Mouse (Mus musculus) cerebellum, adult (tissue): ENCODE results near the gene Ep300.
"Not testable (repeated sequence)": the region's sequence is repeated elsewhere in the genome, so short reads cannot be mapped to it uniquely, and the experiment has no call there.

ENCODE experiments used
- ATAC-seq: cut with Nextera tagmentation; 2 replicates; pipeline ENCODE4 v1.9.2; 2017; ENCODE audit warnings: mild to moderate bottlenecking, moderate library complexity, mixed read lengths; ENCODE audit not compliant: insufficient number of reproducible peaks, low FRiP score, low TSS enrichment

Ep300 gene

DNA sequence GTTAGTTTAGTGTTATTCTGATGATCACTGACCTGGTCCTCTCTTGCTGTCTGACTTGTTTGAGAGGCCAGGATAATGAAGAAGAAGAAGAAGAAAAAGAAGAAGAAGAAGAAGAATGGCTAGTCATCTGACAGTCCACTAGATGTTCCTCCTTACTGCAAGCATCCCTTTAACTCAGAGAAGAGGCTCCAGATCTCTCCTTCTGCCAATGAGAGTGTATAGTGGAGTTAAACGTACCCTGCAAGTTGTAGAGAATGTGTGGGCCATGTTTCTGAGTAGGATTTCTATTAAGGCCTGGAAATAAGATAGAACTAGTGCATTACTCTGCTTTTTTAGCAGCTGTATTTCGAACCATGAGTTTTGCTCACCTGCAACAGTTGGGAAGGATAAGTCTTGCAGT, 2.5 kb downstream of the Ep300 start:
- no peak for ATAC-seq

DNA sequence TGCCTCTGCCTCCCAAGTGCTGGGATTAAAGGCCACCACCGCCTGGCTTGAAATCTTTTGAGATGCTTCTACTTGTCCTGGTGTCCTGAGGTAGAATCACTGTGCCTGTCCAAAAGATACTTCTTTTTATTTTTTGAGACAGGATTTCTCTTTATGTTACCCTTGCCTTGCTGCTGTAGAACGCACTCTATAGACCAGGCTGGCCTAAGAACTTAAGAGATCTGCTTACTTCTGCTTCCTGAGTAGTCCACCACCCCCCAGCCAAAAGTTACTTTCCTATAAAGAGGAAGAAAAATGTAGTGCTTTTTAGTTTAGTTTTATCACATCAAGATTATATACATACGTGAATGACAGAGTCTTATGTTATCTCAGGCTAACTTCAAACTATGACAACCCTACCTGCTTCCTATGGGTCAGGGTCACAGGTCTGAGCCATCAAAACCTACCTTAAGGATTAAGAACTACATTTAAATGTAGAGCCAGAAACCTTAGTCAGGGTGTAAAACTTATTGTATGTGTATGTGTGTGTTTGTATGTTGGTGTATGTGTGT, 9.1 kb downstream of the Ep300 start:
- no peak for ATAC-seq

DNA sequence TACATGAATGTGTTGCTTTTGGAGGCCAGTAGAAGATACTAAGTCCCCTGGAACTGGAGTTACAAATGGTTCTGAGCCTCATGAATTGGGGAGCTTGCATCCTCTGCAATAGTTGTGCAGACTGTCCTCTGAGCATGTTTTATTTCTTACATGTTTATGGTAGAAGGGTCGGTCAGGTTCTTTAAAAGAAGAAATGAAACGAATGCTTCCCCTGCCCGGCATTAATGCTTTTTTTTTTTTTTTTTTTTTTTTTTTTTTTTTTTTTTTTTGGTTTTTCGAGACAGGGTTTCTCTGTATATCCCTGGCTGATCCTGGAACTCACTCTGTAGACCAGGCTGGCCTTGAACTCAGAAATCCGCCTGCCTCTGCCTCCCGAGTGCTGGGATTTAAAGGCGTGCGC, 13.6 kb downstream of the Ep300 start:
- ATAC-seq = not testable (repeated sequence)

DNA sequence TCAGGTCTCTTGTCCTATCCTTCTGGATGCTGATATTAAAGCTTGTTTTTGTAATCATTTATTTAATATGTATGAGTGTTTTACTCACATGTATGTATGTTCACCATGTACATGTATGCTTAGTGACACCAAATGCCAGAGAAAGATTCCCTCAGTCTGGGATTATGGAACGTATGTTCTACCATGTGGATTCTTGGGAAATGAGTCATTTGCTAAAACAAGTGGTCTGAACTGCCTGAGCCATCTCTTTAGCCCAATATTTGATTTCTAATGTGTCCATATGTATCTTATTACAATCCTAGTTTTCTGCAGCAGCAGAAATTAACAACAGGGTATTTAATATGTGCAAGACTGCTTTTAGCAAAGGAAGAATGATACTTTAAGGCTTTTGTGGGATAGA, 20.1 kb downstream of the Ep300 start:
- no peak for ATAC-seq

DNA sequence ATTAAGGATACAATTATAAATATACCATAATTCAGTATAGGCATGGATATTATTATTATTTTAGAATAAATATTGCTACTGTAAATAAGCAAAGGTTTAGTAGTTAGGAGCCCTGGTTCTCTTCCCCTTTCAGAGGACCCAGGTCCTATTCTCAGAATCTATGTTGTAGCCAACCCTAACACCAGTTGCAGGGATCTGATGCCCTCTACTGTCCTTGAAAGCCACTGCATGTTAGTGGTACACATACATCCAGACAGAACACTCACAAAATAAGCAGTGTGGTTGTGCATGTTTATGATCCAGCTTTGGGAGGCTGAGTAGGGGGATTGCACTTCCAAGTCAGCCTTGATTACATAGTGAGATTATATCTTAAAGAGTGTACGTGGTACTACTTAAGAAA, 21.5 kb downstream of the Ep300 start:
- no peak for ATAC-seq

DNA sequence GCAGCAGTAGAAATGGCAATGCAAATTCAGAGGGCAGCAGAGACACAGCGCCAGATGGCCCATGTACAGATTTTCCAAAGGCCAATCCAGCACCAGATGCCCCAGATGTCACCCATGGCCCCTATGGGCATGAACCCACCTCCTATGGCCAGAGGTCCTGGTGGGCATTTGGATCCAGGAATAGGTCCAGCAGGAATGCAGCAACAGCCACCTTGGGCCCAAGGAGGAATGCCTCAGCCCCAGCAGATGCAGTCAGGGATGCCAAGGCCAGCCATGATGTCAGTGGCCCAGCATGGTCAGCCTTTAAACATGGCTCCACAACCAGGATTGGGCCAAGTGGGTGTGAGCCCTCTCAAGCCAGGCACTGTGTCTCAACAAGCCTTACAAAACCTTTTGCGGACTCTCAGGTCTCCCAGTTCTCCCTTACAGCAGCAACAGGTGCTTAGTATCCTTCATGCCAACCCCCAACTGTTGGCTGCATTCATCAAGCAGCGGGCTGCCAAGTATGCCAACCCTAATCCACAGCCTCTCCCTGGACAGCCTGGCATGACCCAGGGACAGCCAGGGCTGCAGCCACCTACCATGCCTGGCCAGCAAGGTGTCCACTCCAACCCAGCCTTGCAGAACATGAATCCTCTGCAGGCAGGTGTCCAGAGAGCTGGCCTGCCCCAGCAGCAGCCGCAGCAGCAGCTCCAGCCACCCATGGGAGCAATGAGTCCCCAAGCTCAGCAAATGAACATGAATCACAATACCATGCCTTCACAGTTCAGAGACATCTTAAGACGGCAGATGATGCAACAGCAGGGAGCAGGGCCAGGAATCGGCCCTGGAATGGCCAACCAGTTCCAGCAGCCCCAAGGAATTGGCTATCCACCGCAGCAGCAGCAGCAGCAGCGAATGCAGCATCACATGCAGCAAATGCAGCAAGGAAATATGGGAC, 64.6 kb downstream of the Ep300 start:
- ATAC-seq = peak; percentile 64; the same call in 1 of the 2 replicates

DNA sequence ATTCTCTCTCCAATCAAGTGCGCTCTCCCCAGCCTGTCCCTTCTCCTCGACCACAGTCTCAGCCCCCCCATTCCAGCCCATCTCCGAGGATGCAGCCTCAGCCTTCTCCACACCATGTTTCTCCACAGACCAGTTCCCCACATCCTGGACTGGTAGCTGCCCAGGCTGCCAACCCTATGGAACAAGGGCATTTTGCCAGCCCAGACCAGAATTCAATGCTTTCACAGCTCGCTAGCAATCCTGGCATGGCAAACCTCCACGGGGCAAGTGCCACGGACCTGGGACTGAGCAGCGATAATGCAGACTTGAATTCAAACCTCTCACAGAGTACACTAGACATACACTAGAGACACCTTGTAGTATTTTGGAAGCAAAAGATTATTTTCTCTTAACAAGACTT, 65.5 kb downstream of the Ep300 start:
- ATAC-seq = peak; percentile 52; the same call in 1 of the 2 replicates

DNA sequence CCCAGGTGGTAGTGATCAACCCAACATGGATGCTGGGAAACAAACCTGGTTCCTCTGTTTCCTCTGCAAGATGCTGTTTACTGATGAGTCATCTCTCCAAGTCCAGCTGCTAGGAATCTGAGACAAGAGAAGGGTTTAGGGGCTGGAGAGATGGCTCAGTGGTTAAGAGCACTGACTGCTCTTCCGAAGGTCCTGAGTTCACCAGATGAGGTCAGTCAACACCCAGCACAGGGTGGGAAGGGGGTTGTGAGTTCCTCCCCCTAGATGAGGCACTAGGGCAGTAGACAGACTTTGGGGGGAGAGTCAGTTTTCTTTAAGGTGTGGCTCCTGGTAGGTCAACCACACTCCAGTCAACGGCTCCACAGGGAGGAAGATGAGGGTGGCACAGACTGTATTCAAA, 76.5 kb downstream of the Ep300 start:
- ATAC-seq = no peak

DNA sequence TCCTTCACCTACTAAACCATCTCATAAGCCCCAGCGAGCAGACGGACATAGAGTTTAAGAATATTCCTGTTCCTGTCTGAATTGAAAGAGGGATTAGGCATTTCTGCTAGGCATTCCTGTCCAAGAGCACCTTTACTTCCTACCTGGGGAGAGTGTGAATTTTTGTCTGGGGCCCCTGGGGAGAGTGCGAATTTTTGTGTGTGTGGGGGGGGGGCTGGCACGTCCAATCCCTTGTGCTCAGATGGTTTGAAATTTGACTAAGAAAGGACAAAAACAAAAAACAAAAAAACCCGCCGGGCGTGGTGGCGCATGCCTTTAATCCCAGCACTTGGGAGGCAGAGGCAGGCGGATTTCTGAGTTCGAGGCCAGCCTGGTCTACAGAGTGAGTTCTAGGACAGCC, 78.1 kb downstream of the Ep300 start:
- no peak for ATAC-seq

DNA sequence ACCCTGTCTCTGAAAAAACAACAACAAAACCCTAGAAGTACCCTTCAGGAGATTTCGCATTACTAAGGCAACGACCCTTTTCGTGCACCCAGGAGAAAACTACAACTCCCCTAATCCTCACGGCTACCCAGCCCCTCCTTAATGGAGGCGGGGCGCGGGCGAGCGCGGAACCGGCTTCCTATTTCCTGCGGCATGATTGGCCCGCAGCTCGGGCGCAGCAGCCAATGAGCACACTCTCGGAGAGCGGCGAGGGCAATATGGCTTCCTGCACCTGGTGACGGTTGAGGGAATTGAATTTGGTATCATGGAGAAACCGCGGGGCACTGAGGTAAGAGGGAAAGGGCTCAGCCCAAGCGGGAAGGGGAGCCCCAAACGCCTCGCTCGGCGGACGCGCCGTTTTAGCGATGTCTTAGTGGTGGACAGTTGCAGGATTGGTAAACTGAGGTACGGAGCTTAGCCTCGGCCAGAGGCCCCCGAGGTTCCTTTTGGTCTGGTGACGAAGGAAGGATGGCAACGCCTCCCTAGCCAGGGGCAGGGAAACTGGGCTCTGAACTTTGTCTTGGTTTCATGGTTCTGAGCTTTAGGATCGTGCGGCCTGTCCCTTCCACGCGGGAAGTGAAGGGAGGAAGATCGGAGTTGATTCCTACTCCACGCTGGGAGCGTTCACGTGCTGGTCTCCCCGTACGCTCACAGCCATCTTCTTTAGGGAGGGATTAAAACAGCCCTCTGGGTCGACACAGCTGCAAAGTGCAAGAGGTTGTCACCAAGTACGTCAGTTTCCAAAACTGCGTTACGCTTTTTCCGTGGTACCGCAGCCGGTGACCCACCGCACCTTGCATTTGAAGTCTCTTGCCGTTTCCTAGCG, 78.8 kb downstream of the Ep300 start, which contains the start of gene L3mbtl2:
Gene L3mbtl2, plus strand, starts transcription at position 193 of the 865 bp plus-strand sequence.
- peak; percentile 97 for ATAC-seq

DNA sequence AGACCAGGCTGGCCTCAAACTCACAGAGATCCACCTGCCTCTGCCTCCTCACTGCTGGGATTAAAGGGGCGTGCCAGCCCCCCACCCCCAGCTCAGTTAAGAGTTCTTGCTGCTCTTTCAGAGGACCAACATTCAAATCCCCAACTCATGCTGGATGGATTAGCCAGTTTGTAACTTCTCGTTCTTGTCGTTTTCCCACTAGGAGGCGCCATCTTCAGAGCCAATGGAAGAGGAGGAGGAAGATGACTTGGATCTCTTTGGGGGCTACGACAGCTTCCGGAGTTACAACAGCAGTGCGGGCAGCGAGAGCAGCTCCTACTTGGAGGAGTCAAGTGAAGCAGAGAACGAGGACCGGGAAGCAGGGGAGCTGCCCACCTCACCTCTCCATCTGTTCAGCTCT, 81.8 kb downstream of the Ep300 start:
- no peak for ATAC-seq

DNA sequence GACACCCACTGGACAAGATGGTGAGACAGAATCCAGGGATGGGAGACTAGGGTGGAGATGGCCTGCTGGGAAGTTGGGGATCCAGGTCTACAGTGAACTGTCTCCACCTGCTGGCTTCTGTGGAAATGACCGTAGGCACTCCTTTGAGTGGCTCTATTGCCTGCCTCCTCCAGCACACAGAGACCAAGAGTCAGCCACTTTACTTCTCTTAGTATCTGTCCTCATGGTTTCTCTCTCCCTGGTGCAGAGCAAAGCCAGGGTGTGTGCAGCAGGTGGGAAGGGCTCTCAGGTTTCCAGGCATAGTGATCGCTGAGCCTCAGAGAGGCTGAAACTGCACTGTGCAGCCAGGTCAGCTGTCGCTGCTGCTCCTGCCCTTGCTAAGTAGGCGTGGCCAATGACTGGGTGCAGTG, 85.1 kb downstream of the Ep300 start:
- no peak for ATAC-seq

DNA sequence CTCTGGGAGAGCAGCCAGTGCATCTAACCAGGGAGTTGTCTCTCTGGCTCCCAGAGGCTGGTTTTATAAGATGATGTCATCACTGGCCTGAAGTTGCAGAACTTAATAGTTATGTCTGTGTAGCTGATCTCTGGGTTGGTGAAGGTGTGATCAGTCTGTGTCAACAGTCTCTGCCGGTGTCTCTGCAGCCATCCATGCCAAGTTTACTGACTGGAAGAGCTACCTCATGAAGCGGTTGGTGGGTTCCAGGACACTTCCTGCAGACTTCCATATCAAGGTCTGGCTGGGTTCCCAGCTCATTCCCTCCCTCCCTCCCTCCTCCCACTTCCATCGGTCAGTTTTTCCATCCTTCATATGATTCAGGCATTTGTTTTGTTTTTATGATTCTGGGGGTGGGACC, 91.5 kb downstream of the Ep300 start:
- no peak for ATAC-seq

DNA sequence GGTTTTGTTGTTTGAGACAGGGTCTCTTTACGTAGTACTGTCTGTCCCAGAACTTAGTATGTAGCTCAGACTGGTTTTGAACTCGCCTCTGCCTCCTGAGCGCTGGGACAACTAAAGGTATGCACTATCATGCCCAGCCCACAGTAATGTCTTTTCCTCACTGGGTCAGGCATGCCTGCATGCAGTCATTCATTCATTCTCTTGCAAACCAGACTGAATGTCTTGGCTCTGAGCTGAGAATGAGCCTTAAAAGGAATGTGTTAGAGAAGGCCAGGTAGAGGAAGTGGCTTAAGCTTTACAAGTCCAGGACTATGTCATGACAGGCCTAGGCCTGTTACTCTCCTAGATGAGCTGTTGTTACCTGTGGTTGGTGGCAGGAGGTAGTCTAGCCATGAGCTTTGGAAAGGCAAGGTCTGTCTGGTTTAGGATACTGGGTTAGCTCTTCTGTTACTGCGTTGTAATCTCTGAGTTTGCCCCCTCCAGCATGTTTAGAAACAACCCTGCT, 95.2 kb downstream of the Ep300 start:
- no peak for ATAC-seq

DNA sequence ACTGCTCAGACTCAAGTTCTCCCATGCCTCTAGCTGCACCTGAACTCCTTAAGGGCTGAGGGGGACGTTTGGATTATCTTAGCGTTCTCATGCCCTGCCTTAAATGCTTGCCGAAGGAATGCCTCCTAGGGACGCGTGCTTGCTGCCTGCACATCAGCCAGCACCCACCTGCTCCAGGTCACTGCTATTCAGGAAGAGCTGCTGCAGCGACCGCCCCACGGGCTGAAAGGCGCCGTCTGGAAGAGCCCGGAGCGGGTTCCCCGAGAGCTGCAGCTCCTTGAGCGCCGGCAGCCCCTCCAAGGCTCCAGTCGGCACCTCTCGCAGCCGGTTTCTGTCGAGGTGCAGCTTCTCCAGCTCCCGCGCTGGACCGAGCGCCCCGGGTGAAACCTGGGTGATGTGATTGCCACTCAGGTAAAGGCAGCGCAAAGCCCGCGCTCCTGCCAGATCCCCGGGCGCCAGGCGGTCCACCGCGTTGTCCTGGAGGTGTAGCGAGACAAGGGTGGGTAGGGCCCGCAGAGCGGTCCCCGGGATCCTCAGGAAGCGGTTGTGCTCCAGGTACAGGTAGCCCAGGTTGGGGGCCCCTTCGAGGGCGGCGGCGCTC, 108.3 kb downstream of the Ep300 start:
- no peak for ATAC-seq

DNA sequence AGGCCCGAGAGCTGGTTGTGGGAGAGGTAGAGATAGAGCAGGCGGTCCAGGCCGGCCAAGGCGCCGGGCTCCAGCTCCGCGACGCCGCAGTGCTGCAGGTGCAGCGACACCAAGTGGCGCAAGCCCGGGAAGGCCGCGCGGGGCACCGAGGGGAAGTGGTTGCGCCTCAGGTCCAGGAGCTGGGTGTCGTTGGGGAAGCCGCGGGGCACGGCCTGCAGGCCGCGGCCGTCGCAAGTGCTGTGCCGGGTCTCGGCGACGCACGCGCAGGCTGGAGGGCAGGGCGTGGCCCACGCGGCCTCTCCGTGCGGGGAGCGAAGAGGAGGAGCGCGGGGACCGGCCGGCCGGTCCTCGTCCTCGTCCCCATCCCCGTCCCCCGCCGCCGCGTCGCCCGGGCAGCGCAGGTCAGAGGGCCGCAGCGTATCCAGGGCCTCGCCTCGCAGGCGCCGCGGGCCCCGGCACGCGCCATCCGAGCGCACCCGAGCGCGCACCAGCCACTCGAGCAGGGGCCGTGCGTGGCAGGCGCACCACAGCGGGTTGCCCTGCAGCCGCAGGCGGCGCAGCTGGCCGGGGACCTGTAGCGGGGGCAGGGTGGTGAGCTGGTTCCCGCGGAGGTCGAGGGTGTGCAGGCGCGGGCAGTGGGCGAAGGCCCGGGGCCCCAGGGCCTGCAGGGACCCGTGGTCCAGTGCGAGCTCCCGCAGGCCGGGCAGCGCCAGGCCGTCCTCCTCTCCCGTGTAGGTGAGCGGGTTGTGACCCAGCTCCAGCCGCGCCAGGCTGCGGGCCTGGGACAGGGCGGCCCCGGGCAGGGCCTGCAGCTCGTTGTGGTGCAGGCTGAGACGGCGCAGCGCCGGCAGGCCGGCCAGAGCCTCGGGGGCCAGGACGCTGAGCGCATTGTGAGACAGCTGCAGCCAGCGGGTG, 109.1 kb downstream of the Ep300 start:
- ATAC-seq = peak; percentile 77

DNA sequence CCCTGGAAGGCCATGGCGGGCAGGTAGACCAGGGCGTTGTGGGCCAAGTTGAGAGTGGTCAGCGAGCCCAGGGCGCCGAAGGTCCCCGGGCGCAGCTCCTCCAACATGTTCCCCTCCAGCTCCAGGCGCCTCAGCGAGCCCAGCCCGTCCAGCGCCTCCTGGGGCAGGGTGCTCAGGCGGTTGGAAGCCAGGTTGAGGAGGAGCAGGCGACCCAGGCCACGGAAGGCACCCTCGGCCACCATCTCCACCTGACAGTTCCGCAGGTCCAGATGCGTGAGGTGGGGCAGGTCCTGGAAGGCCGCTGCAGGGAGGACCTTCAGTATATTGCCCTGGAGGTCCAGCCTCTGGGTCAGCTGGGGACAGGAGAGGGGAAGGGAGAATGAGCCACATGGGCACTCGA, 109.7 kb downstream of the Ep300 start:
- ATAC-seq = no peak

DNA sequence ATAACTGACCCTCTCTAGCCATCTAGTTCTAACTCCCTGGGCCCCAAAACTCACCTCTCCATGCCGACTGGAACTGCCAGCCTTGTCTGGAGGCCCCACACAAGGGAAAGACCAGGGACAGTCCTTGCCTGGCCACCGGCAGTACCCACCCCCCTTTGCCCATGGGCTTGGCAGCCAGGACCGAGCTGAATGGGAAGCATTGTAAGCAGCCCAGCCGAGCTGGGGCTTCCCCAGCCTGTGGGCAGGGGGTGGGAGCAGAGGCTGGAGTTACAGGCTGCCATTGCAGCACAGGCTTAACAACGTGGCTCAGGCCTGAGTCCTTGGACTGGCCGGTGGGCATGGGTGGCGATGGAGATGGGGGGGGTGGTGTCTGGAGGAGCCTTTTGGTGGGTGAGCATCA, 112.0 kb downstream of the Ep300 start, which contains the start of gene Chadl:
Gene Chadl, minus strand, starts transcription at position 113 of the 400 bp plus-strand sequence.
- ATAC-seq = no peak

DNA sequence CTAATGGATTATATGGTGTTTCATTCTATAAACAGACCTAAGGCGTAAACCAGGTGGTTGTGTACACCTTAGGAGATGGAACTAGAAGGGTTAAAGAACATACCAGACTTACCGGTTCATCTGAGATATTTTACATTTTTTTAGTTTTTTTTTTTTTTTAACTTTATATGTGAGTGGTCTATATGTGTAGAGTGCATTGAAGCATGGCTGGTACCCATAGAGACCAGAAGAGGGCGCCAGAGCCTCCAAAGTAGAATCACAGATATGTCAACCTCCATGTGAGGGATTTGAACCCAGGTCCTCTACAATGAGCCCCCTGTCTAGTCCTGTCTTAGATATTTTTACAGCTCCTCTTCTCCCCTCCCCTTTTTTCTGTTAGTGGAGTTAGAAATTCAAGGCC, 112.7 kb downstream of the Ep300 start:
- no peak for ATAC-seq
